Mouse (Mus musculus) stomach, embryonic 16.5 days (tissue): ENCODE data around the gene Cpne7. TPM values are rescaled to one million over a fixed set of nuclear protein-coding genes. Genes with fewer than 3 reads are reported as not detected.

Experiments
- ATAC-seq: fragments of 200-750 bp; cut with Nextera tagmentation; 2 replicates; pipeline ENCODE4 v1.8.0; 2017; ENCODE audit warnings: moderate number of reproducible peaks, moderate TSS enrichment; ENCODE audit not compliant: insufficient read depth, low FRiP score
- H3K27ac ChIP-seq: fragments of 300-500 bp; sonication (generic); 2 replicates; pipeline ENCODE4 v1.5.1; 2014; ENCODE audit warnings: low read length
- H3K27me3 ChIP-seq: fragments of 300-500 bp; sonication (generic); 2 replicates; pipeline ENCODE4 v1.6.1; 2014; ENCODE audit warnings: low read length, control low read depth, mixed read lengths; ENCODE audit not compliant: control insufficient read depth, insufficient read depth
- H3K36me3 ChIP-seq: fragments of 300-500 bp; sonication (generic); 2 replicates; pipeline ENCODE4 v1.6.1; 2014; ENCODE audit warnings: low read length; ENCODE audit not compliant: control insufficient read depth, insufficient read depth
- H3K4me1 ChIP-seq: fragments of 300-500 bp; sonication (generic); 2 replicates; pipeline ENCODE4 v1.6.1; 2014; ENCODE audit warnings: low read length, control low read depth, mixed read lengths; ENCODE audit not compliant: control insufficient read depth, insufficient read depth
- H3K4me2 ChIP-seq: fragments of 300-500 bp; sonication (generic); 2 replicates; pipeline ENCODE4 v1.6.1; 2014; ENCODE audit warnings: low read depth, low read length, mixed read lengths
- H3K4me3 ChIP-seq: fragments of 300-500 bp; sonication (generic); replicated peaks from 2 replicates; pipeline ENCODE4 v1.5.1; 2014; ENCODE audit warnings: mild to moderate bottlenecking, low read length
- H3K9ac ChIP-seq: fragments of 300-500 bp; sonication (generic); 2 replicates; pipeline ENCODE4 v1.6.1; 2014; ENCODE audit warnings: low read length
- H3K9me3 ChIP-seq: fragments of 300-500 bp; sonication (generic); replicated peaks from 2 replicates; pipeline ENCODE4 v1.6.1; 2016; ENCODE audit warnings: low read length, control low read depth; ENCODE audit not compliant: control insufficient read depth
- WGBS: fragments of 180-500 bp; shearing (Covaris S2); extraction: QIAGEN DNeasy Blood & Tissue Kit; methylation state at CpG from one replicate; pipeline ENCODE4 v1.1.7; 2014; 5-methylcytosine and 5-hydroxymethylcytosine counted together
- polyA plus RNA-seq: library from polyadenylated mRNA; unstranded; fragments of >200 nt; fragmentation: Nextera tagmentation; extraction: Ambion mirVana; gene quantifications from 2 replicates; pipeline ENCODE4 v1.2.1, GENCODE M21; 2015

Cpne7 gene
- polyA plus RNA-seq, result 2.2 and 3.4 TPM in 2 replicates

- WGBS, result under 1% methylated on average over 51 of the region's 51 CpGs
- peak within 1 kb of the TSS; percentile 53 for H3K4me3 ChIP-seq
- H3K9ac ChIP-seq, result peak within 1 kb of the TSS; percentile 69
- peak; percentile 41; the same call in 1 of the 2 replicates for ATAC-seq
- H3K27ac ChIP-seq, result no peak within 1 kb of the TSS
- H3K9me3 ChIP-seq, result no peaks in the 10 kb centered on the region
- peaks cover 12% of the 10 kb centered on the region for H3K4me1 ChIP-seq
- peaks cover 39% of the 10 kb centered on the region for H3K27me3 ChIP-seq
- no peaks in the 10 kb centered on the region for H3K36me3 ChIP-seq
- H3K4me2 ChIP-seq, result peak within 1 kb of the TSS; percentile 97
These were observed at the start of gene Cpne7 for GRCm38 (mm10) chr8:123117127-123117731. TSS of gene Cpne7 (plus strand) at chr8:123117374.

- 62% methylated on average over 4 of the region's 4 CpGs for WGBS
- H3K9me3 ChIP-seq, result no peaks in the 10 kb centered on the region
- no peak for ATAC-seq
- H3K27me3 ChIP-seq, result no peaks in the 10 kb centered on the region
- no peak overlapping the region for H3K4me3 ChIP-seq
- H3K4me1 ChIP-seq, result peaks cover 9% of the 10 kb centered on the region
- H3K36me3 ChIP-seq, result no peaks in the 10 kb centered on the region; the same call in 1 of the 2 replicates
- no peak overlapping the region for H3K9ac ChIP-seq
- no peak overlapping the region for H3K4me2 ChIP-seq
- H3K27ac ChIP-seq, result no peak overlapping the region
These were observed 46.0 kb upstream of the Cpne7 start for GRCm38 (mm10) chr8:123071176-123071575.

GRCm38 (mm10) chr8:123077213-123077612, 40.0 kb upstream of the Cpne7 start:
- Histone ChIP-seq H3K9ac (no peak overlapping the region), H3K27ac (no peak overlapping the region), H3K4me3 (no peak overlapping the region), H3K27me3 (no peaks in the 10 kb centered on the region), H3K36me3 (peaks cover 25% of the 10 kb centered on the region), H3K4me2 (no peak overlapping the region), H3K9me3 (no peaks in the 10 kb centered on the region), H3K4me1 (no peaks in the 10 kb centered on the region)
- ATAC-seq, result no peak
- 80% methylated on average over 6 of the region's 6 CpGs for WGBS

GRCm38 (mm10) chr8:123082993-123083392, 34.2 kb upstream of the Cpne7 start:
- no peak overlapping the region for H3K9ac ChIP-seq
- H3K4me2 ChIP-seq, result no peak overlapping the region
- 78% methylated on average over 6 of the region's 6 CpGs for WGBS
- H3K36me3 ChIP-seq, result peaks cover 20% of the 10 kb centered on the region; the same call in 1 of the 2 replicates
- no peak for ATAC-seq
- H3K4me3 ChIP-seq, result no peak overlapping the region
- H3K27me3 ChIP-seq, result no peaks in the 10 kb centered on the region
- H3K27ac ChIP-seq, result no peak overlapping the region
- no peaks in the 10 kb centered on the region for H3K4me1 ChIP-seq
- no peaks in the 10 kb centered on the region for H3K9me3 ChIP-seq

- H3K4me3 ChIP-seq, result no peak overlapping the region
- no peaks in the 10 kb centered on the region for H3K27me3 ChIP-seq
- no peak overlapping the region for H3K27ac ChIP-seq
- no peaks in the 10 kb centered on the region for H3K9me3 ChIP-seq
- H3K4me1 ChIP-seq, result no peaks in the 10 kb centered on the region
- peaks cover 21% of the 10 kb centered on the region; the same call in 1 of the 2 replicates for H3K36me3 ChIP-seq
- no peak for ATAC-seq
- H3K4me2 ChIP-seq, result no peak overlapping the region
- no peak overlapping the region for H3K9ac ChIP-seq
- WGBS, result 85% methylated on average over 12 of the region's 12 CpGs
These were observed 33.6 kb upstream of the Cpne7 start for GRCm38 (mm10) chr8:123083610-123084009.

GRCm38 (mm10) chr8:123087289-123087688, 29.9 kb upstream of the Cpne7 start:
- no peak overlapping the region for H3K4me2 ChIP-seq
- peaks cover 34% of the 10 kb centered on the region for H3K36me3 ChIP-seq
- WGBS, result 84% methylated on average over 9 of the region's 9 CpGs
- no peaks in the 10 kb centered on the region for H3K9me3 ChIP-seq
- H3K9ac ChIP-seq, result no peak overlapping the region
- no peaks in the 10 kb centered on the region for H3K27me3 ChIP-seq
- no peak for ATAC-seq
- H3K4me3 ChIP-seq, result no peak overlapping the region
- no peaks in the 10 kb centered on the region for H3K4me1 ChIP-seq
- no peak overlapping the region for H3K27ac ChIP-seq

GRCm38 (mm10) chr8:123097216-123097615, 20.0 kb upstream of the Cpne7 start:
- no peak overlapping the region for H3K4me2 ChIP-seq
- no peak overlapping the region for H3K4me3 ChIP-seq
- no peak overlapping the region for H3K27ac ChIP-seq
- no peaks in the 10 kb centered on the region for H3K9me3 ChIP-seq
- no peaks in the 10 kb centered on the region for H3K4me1 ChIP-seq
- no peaks in the 10 kb centered on the region for H3K27me3 ChIP-seq
- ATAC-seq, result no peak
- WGBS, result 84% methylated on average over 11 of the region's 11 CpGs
- H3K36me3 ChIP-seq, result peaks cover 14% of the 10 kb centered on the region
- H3K9ac ChIP-seq, result no peak overlapping the region

GRCm38 (mm10) chr8:123097786-123098584, 19.2 kb upstream of the Cpne7 start:
- Histone ChIP-seq H3K36me3 (peaks cover 14% of the 10 kb centered on the region), H3K4me2 (no peak overlapping the region), H3K27me3 (no peaks in the 10 kb centered on the region), H3K9ac (no peak overlapping the region), H3K4me1 (no peaks in the 10 kb centered on the region), H3K9me3 (no peaks in the 10 kb centered on the region), H3K4me3 (no peak overlapping the region), H3K27ac (no peak overlapping the region)
- ATAC-seq, result no peak
- 83% methylated on average over 12 of the region's 12 CpGs for WGBS

GRCm38 (mm10) chr8:123100288-123100687, 16.9 kb upstream of the Cpne7 start:
- Histone ChIP-seq H3K4me2 (no peak overlapping the region), H3K9me3 (no peaks in the 10 kb centered on the region), H3K36me3 (peaks cover 6% of the 10 kb centered on the region), H3K27ac (peak overlapping the region; percentile 72), H3K27me3 (no peaks in the 10 kb centered on the region), H3K4me1 (peaks cover 11% of the 10 kb centered on the region; the same call in 1 of the 2 replicates), H3K4me3 (no peak overlapping the region), H3K9ac (no peak overlapping the region)
- peak; percentile 27; the same call in 1 of the 2 replicates for ATAC-seq
- 55% methylated on average over 8 of the region's 8 CpGs for WGBS
